Mouse (Mus musculus): ENCODE results near the gene Suds3. TPM values are rescaled to one million over a fixed set of nuclear protein-coding genes. Genes with fewer than 3 reads are reported as not detected.
A peak's percentile ranks its signal among the peaks of the same experiment; 100 is the strongest.

The Suds3 gene
- polyA plus RNA-seq, 1 experiment from 2014 or later, result 90.5 TPM

DNA sequence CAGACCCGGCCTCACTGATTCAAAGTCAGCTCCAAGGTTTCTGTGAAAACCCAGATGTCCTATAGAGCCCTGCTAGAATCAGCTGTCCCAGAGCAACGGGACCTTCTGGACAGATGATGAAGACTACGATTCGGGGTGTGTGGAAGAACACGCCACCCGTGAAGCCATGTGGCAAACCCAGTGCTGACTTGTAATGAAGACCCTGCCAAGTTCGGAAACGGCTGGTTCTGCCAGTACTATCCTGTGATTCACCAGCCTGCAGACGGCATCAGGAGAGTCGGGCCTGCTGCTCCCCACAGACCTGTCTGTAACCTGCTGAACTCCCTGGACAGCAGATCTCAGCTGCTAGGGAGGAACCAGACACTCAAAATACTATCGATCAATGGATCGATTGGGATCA, 11.6 kb downstream of the Suds3 start:
- H3K4me1 ChIP-seq (replicated peaks), result no peaks in the 10 kb centered on the region
- no peak for ATAC-seq (ENCODE audit: low FRiP score)
- H3K4me3 ChIP-seq, result no peak overlapping the region
- no peak overlapping the region for H3K4me2 ChIP-seq
- H3K9me3 ChIP-seq, result no peaks in the 10 kb centered on the region
- WGBS, result 95% methylated on average over 12 of the region's 12 CpGs
- no peak overlapping the region for H3K9ac ChIP-seq
- no peak overlapping the region for H3K27ac ChIP-seq
- peaks cover 95% of the 10 kb centered on the region for H3K36me3 ChIP-seq
- H3K27me3 ChIP-seq, result no peaks in the 10 kb centered on the region

DNA sequence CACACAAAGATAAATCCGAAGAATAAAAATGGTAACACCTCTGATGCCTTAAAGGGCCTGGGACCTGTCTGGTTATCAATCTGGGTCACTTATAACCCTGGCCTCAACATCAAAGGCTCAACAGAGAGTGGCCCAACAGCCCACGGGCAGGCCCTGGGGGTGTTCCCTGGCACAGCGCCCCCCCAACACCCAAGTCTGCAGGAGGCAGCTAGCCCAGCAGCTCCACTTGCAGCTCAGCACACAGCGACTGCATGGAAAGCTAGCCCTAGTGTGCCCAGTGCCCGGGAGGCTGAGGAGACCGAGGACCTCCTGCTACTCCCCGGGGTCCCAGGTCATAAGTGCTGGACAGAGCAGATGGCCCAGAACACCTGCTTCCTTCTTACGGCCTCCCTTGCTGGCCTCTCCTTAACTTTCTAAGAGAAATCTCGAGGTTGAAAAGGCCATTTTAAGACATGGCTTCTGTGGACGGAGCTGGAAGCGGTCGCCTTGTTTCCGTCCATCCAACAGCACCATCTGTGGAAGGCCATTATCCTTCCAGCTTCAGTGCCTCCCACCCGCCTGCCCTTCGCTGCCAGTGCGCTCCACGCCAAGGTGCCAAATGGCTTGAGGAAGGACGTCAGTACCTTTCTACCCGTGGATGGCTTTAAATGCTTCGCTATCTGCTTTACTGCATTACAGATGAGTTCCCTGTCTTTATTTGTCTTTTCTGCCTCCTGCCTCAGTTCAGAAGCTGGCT, 12.6 kb downstream of the Suds3 start:
- H3K9me3 ChIP-seq, result no peaks in the 10 kb centered on the region
- WGBS, result 91% methylated on average over 20 of the region's 20 CpGs

DNA sequence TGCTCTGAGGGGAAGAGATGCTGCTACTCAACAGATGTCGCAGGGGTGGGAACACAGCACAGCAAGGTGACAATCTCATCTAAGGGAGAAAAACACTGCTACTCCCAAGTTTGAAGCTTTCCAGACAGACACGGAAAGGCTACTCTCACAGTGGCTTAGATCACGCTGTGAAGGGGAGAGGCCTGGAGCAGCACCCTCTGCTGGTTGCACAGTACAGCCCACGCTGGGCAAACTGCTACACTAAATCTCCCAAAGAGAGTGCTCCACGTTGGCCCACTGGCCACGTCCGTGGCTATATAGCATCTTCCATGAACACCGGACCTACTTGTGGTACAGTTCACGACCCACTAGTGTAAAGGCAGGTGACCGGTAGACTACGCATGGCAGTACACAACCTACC, 16.2 kb downstream of the Suds3 start:
- WGBS, result 89% methylated on average over 11 of the region's 11 CpGs
- peaks cover 18% of the 10 kb centered on the region for H3K4me1 ChIP-seq (replicated peaks)
- no peak overlapping the region for H3K9ac ChIP-seq
- H3K4me3 ChIP-seq, result no peak overlapping the region
- ATAC-seq (ENCODE audit: low FRiP score), result no peak
- peaks cover 74% of the 10 kb centered on the region for H3K36me3 ChIP-seq
- H3K27ac ChIP-seq, result no peak overlapping the region
- no peak overlapping the region for H3K4me2 ChIP-seq
- H3K27me3 ChIP-seq, result no peaks in the 10 kb centered on the region
- no peaks in the 10 kb centered on the region for H3K9me3 ChIP-seq

More for the DNA sequence above, 12.6 kb downstream of the Suds3 start:
- Histone ChIP-seq H3K36me3 (peaks cover 95% of the 10 kb centered on the region), H3K27me3 (no peaks in the 10 kb centered on the region), H3K27ac (no peak overlapping the region), H3K4me3 (no peak overlapping the region), H3K4me2 (no peak overlapping the region), H3K9ac (no peak overlapping the region), H3K4me1 (replicated peaks) (no peaks in the 10 kb centered on the region)
- no peak for ATAC-seq (ENCODE audit: low FRiP score)

DNA sequence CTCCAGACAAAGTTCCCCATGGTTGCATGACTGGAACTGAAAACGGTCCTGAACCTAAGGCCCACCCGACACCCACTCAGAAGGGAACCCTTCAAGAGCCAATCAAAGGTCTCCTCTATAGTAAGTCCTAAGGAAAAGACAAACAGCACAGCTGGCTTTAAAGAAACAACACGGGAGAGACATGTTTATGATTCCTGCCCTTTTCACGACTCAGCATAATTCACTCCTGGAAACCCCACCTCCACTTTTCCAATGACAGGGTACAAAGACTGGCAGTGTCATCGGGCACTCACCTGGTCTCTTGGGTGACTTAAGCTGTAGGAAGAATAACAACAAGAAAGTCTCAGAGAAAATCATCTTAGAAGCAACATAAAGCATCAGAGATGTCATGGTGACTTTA, 16.9 kb downstream of the Suds3 start:
- Histone ChIP-seq H3K4me2 (no peak overlapping the region), H3K36me3 (peaks cover 73% of the 10 kb centered on the region), H3K4me3 (no peak overlapping the region), H3K27ac (no peak overlapping the region), H3K4me1 (replicated peaks) (peaks cover 22% of the 10 kb centered on the region), H3K27me3 (no peaks in the 10 kb centered on the region), H3K9me3 (no peaks in the 10 kb centered on the region), H3K9ac (no peak overlapping the region)
- 90% methylated on average over 5 of the region's 5 CpGs for WGBS
- no peak for ATAC-seq (ENCODE audit: low FRiP score)

DNA sequence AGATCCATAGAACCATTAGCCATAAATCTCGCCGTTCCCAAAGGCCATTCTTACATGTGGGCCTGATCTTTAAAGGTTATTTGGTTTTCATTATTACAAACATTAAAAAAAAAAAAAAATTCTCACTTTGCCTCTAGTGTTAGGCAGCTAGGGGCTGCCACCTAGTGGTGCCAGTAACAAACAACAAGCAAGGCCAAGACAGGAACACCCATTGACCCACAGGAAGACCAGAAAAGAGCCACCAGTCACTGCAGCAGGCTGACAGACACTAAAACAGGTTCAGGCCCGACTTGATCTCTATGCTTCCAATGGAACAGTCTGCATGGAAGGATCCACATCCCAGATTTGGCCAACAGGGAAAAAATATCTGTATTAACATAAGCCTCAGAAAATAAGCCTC, 19.2 kb downstream of the Suds3 start:
- peaks cover 77% of the 10 kb centered on the region for H3K36me3 ChIP-seq
- 46% methylated on average over 3 of the region's 3 CpGs for WGBS

DNA sequence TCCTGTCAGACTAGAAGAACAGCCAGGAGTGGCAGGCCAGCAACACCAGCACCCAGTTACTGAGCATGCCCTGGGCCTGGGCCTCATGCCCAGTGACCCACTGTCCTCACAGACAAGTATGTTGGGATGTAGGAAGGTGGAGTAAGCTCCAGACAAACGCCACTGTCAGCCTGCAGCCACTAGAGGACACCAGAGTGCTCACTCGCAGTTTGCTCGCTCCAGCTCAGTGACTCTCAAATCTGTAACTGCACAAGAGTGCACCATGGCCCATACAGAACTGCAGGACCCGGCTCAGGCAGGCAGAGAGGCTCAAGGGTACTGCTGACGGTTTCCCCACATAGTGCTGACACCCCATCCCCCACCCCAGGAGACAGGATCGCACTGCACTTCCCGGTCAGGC, 21.5 kb downstream of the Suds3 start:
- WGBS, result 44% methylated on average over 7 of the region's 7 CpGs
- no peak for ATAC-seq (ENCODE audit: low FRiP score)
- Histone ChIP-seq H3K27ac (no peak overlapping the region), H3K36me3 (peaks cover 63% of the 10 kb centered on the region), H3K9me3 (no peaks in the 10 kb centered on the region), H3K4me1 (replicated peaks) (peaks cover 22% of the 10 kb centered on the region), H3K9ac (no peak overlapping the region), H3K27me3 (no peaks in the 10 kb centered on the region), H3K4me3 (no peak overlapping the region), H3K4me2 (no peak overlapping the region)

More for the DNA sequence above, 19.2 kb downstream of the Suds3 start:
- ATAC-seq (ENCODE audit: low FRiP score), result no peak
- H3K4me3 ChIP-seq, result no peak overlapping the region
- no peak overlapping the region for H3K9ac ChIP-seq
- H3K27ac ChIP-seq, result peak overlapping the region; percentile 71; the same call in 1 of the 2 replicates
- H3K9me3 ChIP-seq, result no peaks in the 10 kb centered on the region
- no peaks in the 10 kb centered on the region for H3K27me3 ChIP-seq
- peaks cover 22% of the 10 kb centered on the region for H3K4me1 ChIP-seq (replicated peaks)
- no peak overlapping the region for H3K4me2 ChIP-seq

DNA sequence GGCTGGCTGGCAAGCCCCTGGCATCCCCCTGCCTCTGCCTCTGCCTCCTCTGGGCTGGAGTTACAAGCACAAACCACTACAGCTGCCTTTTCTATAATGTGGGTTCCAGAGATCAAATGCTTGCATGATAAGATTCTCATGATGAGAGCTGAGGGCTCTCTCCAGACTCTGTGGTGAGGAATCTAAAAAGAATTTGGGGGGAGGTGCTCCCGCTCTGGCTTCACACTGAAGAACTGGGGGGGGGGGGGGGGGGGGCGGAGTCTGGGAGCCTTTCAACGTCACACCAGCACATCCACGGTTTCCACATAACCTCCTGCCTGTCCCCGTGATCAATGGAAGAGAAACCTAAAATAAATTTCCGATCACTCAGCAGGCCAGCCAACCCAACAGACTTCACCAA, 26.1 kb downstream of the Suds3 start:
- Histone ChIP-seq H3K4me2 (no peak overlapping the region), H3K9me3 (no peaks in the 10 kb centered on the region), H3K27me3 (peaks cover 15% of the 10 kb centered on the region), H3K4me1 (replicated peaks) (peaks cover 22% of the 10 kb centered on the region), H3K9ac (no peak overlapping the region), H3K27ac (no peak overlapping the region), H3K4me3 (no peak overlapping the region), H3K36me3 (peaks cover 39% of the 10 kb centered on the region)
- WGBS, result 34% methylated on average over 6 of the region's 6 CpGs
- ATAC-seq (ENCODE audit: low FRiP score), result no peak

DNA sequence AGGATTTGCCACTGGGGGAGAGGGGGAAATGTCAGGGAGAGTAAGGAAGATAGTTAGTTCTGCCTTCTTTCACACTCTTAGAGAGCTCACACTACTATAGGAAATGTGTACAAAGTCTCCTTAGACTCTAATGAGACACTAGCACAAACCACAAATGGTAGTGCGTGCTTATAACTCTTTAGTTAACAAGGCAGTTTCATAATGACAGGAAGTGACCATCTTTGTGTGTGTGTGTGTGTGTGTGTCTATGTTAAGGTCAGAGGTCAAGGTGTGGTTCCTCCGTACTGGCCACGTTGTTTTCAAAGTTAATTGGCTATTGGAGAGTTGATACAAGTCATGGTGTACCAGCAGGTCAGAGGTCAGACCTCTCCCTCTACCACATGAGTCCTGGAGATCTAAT, 26.8 kb downstream of the Suds3 start:
- no peak overlapping the region for H3K27ac ChIP-seq
- peaks cover 15% of the 10 kb centered on the region for H3K27me3 ChIP-seq
- no peak overlapping the region for H3K4me3 ChIP-seq
- H3K9me3 ChIP-seq, result no peaks in the 10 kb centered on the region
- H3K4me2 ChIP-seq, result no peak overlapping the region
- H3K9ac ChIP-seq, result no peak overlapping the region
- 62% methylated on average over 3 of the region's 3 CpGs for WGBS
- no peak for ATAC-seq (ENCODE audit: low FRiP score)
- H3K36me3 ChIP-seq, result peaks cover 33% of the 10 kb centered on the region
- H3K4me1 ChIP-seq (replicated peaks), result peaks cover 20% of the 10 kb centered on the region

DNA sequence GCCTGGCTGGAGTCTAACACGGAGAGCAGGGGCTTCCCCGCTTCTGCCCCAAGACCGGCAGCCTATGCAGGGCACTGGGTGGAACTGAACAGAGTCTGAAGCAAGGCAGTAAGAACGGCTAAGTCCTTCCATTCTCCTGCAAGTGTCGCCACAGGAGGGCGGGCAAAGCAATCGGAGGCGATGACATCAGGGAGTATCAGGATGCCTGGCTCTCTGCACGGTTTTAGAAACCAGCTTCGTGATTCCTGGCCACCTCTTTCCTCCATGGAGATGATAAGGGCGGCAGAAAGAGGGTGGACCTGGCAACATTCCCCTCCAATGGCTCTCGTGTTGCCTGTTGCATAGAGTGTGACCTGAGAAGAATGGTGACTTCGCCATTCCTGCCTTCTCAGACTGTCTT, 28.2 kb downstream of the Suds3 start:
- H3K4me2 ChIP-seq, result peak overlapping the region; percentile 47
- peak overlapping the region; percentile 55 for H3K9ac ChIP-seq
- H3K27ac ChIP-seq, result no peak overlapping the region
- peaks cover 20% of the 10 kb centered on the region for H3K4me1 ChIP-seq (replicated peaks)
- no peak for ATAC-seq (ENCODE audit: low FRiP score)
- no peaks in the 10 kb centered on the region for H3K9me3 ChIP-seq
- H3K36me3 ChIP-seq, result peaks cover 19% of the 10 kb centered on the region
- peaks cover 15% of the 10 kb centered on the region for H3K27me3 ChIP-seq
- peak overlapping the region; percentile 15 for H3K4me3 ChIP-seq
- WGBS, result 6% methylated on average over 13 of the region's 13 CpGs

DNA sequence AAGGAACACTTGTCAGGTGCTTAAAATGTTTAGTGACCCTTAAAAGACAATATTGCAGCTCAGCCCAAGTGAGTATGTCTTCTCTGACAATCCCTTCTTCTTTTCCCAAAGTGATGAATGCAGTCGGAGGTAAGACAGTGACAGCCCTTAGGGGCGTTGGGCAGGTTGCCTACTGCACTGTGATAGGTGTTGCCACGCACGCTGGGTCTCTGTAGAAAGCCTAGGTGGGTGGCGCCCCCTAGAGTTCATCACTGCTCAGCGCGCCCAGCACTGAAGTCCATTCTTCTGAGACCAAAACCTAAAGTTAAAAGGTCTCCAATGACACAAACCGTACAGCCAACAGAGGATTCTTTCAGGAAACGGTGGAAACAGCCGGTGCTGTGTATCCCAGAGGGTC, 46.4 kb downstream of the Suds3 start:
- H3K27ac ChIP-seq, result no peak overlapping the region
- no peaks in the 10 kb centered on the region for H3K27me3 ChIP-seq
- peak overlapping the region; percentile 42 for H3K4me2 ChIP-seq
- ATAC-seq (ENCODE audit: low FRiP score), result peak; percentile 59; the same call in 1 of the 2 replicates
- H3K4me1 ChIP-seq (replicated peaks), result peaks cover 13% of the 10 kb centered on the region
- H3K36me3 ChIP-seq, result no peaks in the 10 kb centered on the region
- peaks cover 6% of the 10 kb centered on the region for H3K9me3 ChIP-seq
- H3K9ac ChIP-seq, result no peak overlapping the region
- 18% methylated on average over 10 of the region's 10 CpGs for WGBS
- peak overlapping the region; percentile 10; the same call in 1 of the 2 replicates for H3K4me3 ChIP-seq

DNA sequence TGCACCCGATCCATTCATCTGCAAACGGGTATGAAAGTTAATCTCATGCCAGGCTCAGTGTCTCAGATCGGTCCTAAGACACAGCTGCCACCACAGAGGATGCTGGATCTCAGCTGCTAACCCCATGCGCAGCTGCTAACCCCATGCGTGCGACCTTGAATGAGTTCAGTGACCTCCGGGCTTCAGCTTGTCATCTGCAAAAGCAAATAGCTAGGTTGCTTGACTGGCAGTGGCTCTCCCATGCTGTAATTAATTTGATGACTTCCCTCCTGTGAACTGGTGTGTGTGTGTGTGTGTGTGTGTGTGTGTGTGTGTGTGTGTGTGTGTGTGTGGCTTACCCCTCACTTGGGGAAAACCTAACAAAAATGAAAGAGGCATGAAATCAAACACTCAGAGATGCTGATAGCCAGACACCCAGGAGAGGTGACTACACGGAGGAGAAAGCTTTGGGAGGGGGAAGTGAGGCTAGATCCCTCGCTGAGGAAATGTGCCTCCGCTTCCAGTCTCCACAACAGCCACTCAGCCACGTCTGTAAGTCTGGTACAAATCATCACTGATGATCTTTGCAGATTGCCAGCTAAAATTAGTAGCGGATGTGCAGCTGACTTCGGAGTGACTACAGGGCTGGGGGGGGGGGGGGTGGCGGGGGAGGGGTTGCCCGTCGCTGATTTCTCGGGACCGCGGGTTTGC, 47.0 kb downstream of the Suds3 start:
- Histone ChIP-seq H3K4me1 (replicated peaks) (peaks cover 13% of the 10 kb centered on the region), H3K9ac (no peak overlapping the region), H3K36me3 (no peaks in the 10 kb centered on the region), H3K9me3 (peaks cover 6% of the 10 kb centered on the region), H3K27me3 (no peaks in the 10 kb centered on the region), H3K4me2 (peak overlapping the region; percentile 42), H3K4me3 (peak overlapping the region; percentile 10; the same call in 1 of the 2 replicates), H3K27ac (no peak overlapping the region)
- WGBS, result 29% methylated on average over 19 of the region's 19 CpGs
- peak; percentile 21; the same call in 1 of the 2 replicates for ATAC-seq (ENCODE audit: low FRiP score)

DNA sequence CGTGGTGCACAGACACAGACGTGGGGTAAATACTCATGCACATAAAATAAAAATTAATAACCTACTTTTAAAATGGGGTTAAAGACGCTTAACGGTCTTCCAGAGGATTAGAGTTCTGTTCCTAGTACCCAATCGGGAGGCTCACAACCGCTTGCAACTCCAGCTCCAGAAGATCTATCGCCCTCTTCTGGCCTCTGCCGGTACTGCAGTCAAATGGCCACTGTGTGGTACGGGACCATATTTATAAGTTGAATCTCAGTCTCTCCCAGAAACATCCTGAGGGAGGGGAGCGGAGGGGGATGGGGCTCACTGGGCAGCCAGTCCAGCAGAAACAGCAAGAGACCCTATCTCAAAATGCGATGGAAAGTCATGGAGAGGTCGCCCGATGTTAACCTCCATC, 47.7 kb downstream of the Suds3 start:
- no peak overlapping the region for H3K4me2 ChIP-seq
- no peak overlapping the region for H3K4me3 ChIP-seq
- H3K9ac ChIP-seq, result no peak overlapping the region
- no peaks in the 10 kb centered on the region for H3K36me3 ChIP-seq
- H3K4me1 ChIP-seq (replicated peaks), result peaks cover 13% of the 10 kb centered on the region
- whole genome bisulfite sequencing, result 80% methylated on average over 13 of the region's 13 CpGs
- H3K27ac ChIP-seq, result no peak overlapping the region
- peaks cover 6% of the 10 kb centered on the region for H3K9me3 ChIP-seq
- no peaks in the 10 kb centered on the region for H3K27me3 ChIP-seq
- ATAC-seq (ENCODE audit: low FRiP score), result no peak

DNA sequence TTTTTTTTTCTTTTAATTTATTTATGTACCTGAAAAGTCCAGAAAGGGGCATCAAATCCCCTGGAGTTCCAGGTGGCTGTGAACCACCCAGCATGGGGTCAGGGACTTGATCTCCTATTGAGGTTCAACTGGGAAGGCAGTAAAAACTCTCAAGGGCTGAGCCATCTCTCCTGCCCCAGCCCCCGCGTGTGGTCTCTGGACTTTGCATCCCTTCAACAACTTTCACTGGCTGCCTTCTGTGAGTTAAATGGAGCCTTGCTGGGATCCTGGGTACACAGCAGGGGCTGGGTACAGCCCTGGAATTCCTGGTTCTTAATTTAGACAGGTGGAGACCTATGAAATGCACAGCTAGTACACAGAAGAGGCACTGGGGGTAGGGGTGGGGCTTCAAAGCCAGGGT, 54.7 kb downstream of the Suds3 start:
- Histone ChIP-seq H3K4me2 (no peak overlapping the region), H3K4me3 (no peak overlapping the region), H3K27ac (no peak overlapping the region), H3K36me3 (no peaks in the 10 kb centered on the region), H3K27me3 (no peaks in the 10 kb centered on the region), H3K9ac (no peak overlapping the region), H3K9me3 (no peaks in the 10 kb centered on the region), H3K4me1 (replicated peaks) (no peaks in the 10 kb centered on the region)
- ATAC-seq (ENCODE audit: low FRiP score), result no peak
- WGBS, result 63% methylated on average over 2 of the region's 2 CpGs

Measured in hindbrain, embryonic 13.5 days (tissue).